Mouse (Mus musculus): ENCODE measurements around the gene Adamts2. TPM values are rescaled to one million over a fixed set of nuclear protein-coding genes. Genes with fewer than 3 reads are reported as not detected.

Adamts2 gene
- polyA plus RNA-seq, 1 experiment from 2014 or later = 11.7 TPM

GRCm38 (mm10) chr11:50630462-50630861 lies 28.6 kb downstream of the Adamts2 start:
- no peak overlapping the region for H3K4me2 ChIP-seq (replicated peaks; ENCODE audit: low read depth, low read length)
- no peak overlapping the region for H3K27ac ChIP-seq (ENCODE audit: low read length)
- H3K9me3 ChIP-seq (ENCODE audit: control insufficient read depth, low read depth, low read length) = no peaks in the 10 kb centered on the region
- no peaks in the 10 kb centered on the region for H3K27me3 ChIP-seq (ENCODE audit: control insufficient read depth, insufficient read depth, low read length)
- 76% methylated on average over 2 of the region's 2 CpGs for WGBS
- ATAC-seq (ENCODE audit: insufficient number of reproducible peaks, insufficient read depth, low FRiP score, low read depth) = no peak
- H3K4me3 ChIP-seq (ENCODE audit: low read depth, low read length) = no peak overlapping the region
- H3K9ac ChIP-seq (replicated peaks; ENCODE audit: low read depth, low read length) = no peak overlapping the region
- H3K4me1 ChIP-seq (ENCODE audit: control insufficient read depth, insufficient read depth, low read length) = peaks cover 27% of the 10 kb centered on the region; the same call in 1 of the 2 replicates
- H3K36me3 ChIP-seq (ENCODE audit: control insufficient read depth, insufficient read depth, low read length) = no peaks in the 10 kb centered on the region

- Histone ChIP-seq H3K9ac (replicated peaks; ENCODE audit: low read depth, low read length) (no peak overlapping the region), H3K36me3 (ENCODE audit: control insufficient read depth, insufficient read depth, low read length) (no peaks in the 10 kb centered on the region), H3K4me2 (replicated peaks; ENCODE audit: low read depth, low read length) (no peak overlapping the region), H3K27ac (ENCODE audit: low read length) (peak overlapping the region; percentile 59; the same call in 1 of the 2 replicates), H3K4me3 (ENCODE audit: low read depth, low read length) (no peak overlapping the region), H3K27me3 (ENCODE audit: control insufficient read depth, insufficient read depth, low read length) (no peaks in the 10 kb centered on the region), H3K9me3 (ENCODE audit: control insufficient read depth, low read depth, low read length) (no peaks in the 10 kb centered on the region), H3K4me1 (ENCODE audit: control insufficient read depth, insufficient read depth, low read length) (peaks cover 29% of the 10 kb centered on the region; the same call in 1 of the 2 replicates)
- 27% methylated on average over 4 of the region's 4 CpGs for WGBS
- ATAC-seq (ENCODE audit: insufficient number of reproducible peaks, insufficient read depth, low FRiP score, low read depth) = peak; percentile 82
These were observed 30.4 kb downstream of the Adamts2 start for GRCm38 (mm10) chr11:50632270-50632669.

DNA sequence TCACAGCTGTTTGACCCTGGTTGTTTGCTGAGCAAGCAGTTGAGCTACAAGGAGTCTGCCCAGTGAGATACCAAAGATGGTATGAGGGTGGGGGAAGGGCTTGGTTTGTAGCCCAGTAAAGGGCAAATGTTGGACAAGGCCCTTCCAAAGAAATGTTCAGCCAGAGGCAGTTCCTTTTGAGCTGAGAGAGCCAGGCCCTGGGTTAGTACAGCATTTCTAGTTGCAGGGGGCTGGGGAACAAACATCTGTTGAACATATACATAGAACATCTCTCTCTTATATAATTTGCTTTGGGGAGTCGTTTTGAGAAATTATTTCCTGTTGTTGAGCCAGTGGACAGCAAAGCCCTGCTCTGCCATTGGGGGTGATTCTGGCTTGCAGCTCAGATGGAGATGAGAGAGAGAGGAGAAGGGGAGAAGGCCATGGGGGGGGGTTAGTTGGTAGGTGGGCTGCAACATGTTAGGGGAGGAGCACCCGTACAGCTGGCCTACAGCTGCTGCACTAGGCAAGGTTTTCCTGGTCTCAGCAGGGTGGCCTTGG lies 33.2 kb downstream of the Adamts2 start:
- H3K36me3 ChIP-seq (ENCODE audit: control insufficient read depth, insufficient read depth, low read length) = no peaks in the 10 kb centered on the region
- WGBS = 43% methylated on average over 2 of the region's 2 CpGs
- no peaks in the 10 kb centered on the region for H3K27me3 ChIP-seq (ENCODE audit: control insufficient read depth, insufficient read depth, low read length)
- H3K4me3 ChIP-seq (ENCODE audit: low read depth, low read length) = no peak overlapping the region
- H3K4me2 ChIP-seq (replicated peaks; ENCODE audit: low read depth, low read length) = no peak overlapping the region
- ATAC-seq (ENCODE audit: insufficient number of reproducible peaks, insufficient read depth, low FRiP score, low read depth) = peak; percentile 53; the same call in 1 of the 2 replicates
- H3K9me3 ChIP-seq (ENCODE audit: control insufficient read depth, low read depth, low read length) = no peaks in the 10 kb centered on the region
- H3K9ac ChIP-seq (replicated peaks; ENCODE audit: low read depth, low read length) = no peak overlapping the region
- peak overlapping the region; percentile 83 for H3K27ac ChIP-seq (ENCODE audit: low read length)
- peaks cover 29% of the 10 kb centered on the region; the same call in 1 of the 2 replicates for H3K4me1 ChIP-seq (ENCODE audit: control insufficient read depth, insufficient read depth, low read length)

- no peak overlapping the region for H3K4me2 ChIP-seq (replicated peaks; ENCODE audit: low read depth, low read length)
- WGBS = 90% methylated on average over 11 of the region's 11 CpGs
- H3K4me1 ChIP-seq (ENCODE audit: control insufficient read depth, insufficient read depth, low read length) = peaks cover 21% of the 10 kb centered on the region; the same call in 1 of the 2 replicates
These were observed 35.1 kb downstream of the Adamts2 start for GRCm38 (mm10) chr11:50637026-50637425.

DNA sequence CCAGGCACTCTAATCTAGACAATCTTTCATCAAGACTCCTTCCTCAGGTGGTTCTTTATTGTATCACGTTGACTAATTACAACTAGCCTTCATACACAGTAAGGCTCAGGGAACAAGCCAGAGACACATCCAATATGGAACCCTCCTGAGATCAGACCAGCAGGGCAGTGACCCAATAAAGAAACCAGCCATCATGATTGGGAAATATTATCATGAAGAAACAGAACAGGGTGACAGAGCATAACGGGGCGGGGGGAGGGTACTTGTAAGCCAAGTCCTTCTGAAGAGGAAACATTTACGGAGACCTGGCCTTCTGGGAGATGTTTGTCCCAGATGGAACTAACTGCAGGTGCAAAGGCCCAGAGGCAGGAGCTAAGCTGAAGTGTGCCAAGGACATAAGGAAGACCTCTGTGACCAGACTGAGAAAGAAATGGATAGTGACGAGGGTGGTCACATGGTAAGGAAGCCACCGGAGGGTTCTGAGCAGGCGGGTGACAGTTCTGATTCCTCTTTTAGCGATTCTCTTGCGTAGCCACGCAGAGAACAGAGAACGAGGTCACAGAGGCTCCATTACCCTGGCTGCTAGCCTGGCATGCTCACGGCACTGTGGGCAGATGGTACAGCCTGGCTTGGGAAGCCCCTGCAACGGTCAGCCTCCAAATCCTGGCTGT lies 36.4 kb downstream of the Adamts2 start:
- no peaks in the 10 kb centered on the region for H3K9me3 ChIP-seq (ENCODE audit: control insufficient read depth, low read depth, low read length)
- H3K36me3 ChIP-seq (ENCODE audit: control insufficient read depth, insufficient read depth, low read length) = no peaks in the 10 kb centered on the region
- no peak for ATAC-seq (ENCODE audit: insufficient number of reproducible peaks, insufficient read depth, low FRiP score, low read depth)
- H3K9ac ChIP-seq (replicated peaks; ENCODE audit: low read depth, low read length) = no peak overlapping the region
- H3K4me3 ChIP-seq (ENCODE audit: low read depth, low read length) = no peak overlapping the region
- H3K4me1 ChIP-seq (ENCODE audit: control insufficient read depth, insufficient read depth, low read length) = peaks cover 12% of the 10 kb centered on the region; the same call in 1 of the 2 replicates
- H3K4me2 ChIP-seq (replicated peaks; ENCODE audit: low read depth, low read length) = no peak overlapping the region
- no peak overlapping the region for H3K27ac ChIP-seq (ENCODE audit: low read length)
- H3K27me3 ChIP-seq (ENCODE audit: control insufficient read depth, insufficient read depth, low read length) = no peaks in the 10 kb centered on the region
- 92% methylated on average over 13 of the region's 13 CpGs for WGBS

More at GRCm38 (mm10) chr11:50637026-50637425, 35.1 kb downstream of the Adamts2 start:
- no peak for ATAC-seq (ENCODE audit: insufficient number of reproducible peaks, insufficient read depth, low FRiP score, low read depth)
- no peak overlapping the region for H3K27ac ChIP-seq (ENCODE audit: low read length)
- no peak overlapping the region for H3K9ac ChIP-seq (replicated peaks; ENCODE audit: low read depth, low read length)
- H3K9me3 ChIP-seq (ENCODE audit: control insufficient read depth, low read depth, low read length) = no peaks in the 10 kb centered on the region
- H3K4me3 ChIP-seq (ENCODE audit: low read depth, low read length) = no peak overlapping the region
- H3K27me3 ChIP-seq (ENCODE audit: control insufficient read depth, insufficient read depth, low read length) = no peaks in the 10 kb centered on the region
- H3K36me3 ChIP-seq (ENCODE audit: control insufficient read depth, insufficient read depth, low read length) = no peaks in the 10 kb centered on the region

DNA sequence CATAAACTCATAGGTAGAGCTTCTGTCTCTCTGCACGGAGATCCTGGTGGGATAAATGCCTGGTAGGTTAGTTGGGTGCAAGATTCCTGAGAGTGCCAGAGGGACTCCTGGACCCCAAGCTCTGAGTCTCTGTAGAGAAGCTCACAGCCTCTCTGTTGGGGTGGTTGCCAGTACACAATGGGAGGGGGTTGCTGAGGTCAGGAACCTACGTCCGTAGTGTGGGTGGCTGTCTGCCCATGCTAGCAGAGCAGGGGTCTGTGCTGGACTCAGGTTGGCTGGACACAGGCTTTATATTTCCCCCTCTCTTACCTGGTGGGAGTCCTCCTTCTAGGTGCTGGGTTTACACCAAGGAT lies 37.0 kb downstream of the Adamts2 start:
- 77% methylated on average over 3 of the region's 3 CpGs for WGBS
- no peak for ATAC-seq (ENCODE audit: insufficient number of reproducible peaks, insufficient read depth, low FRiP score, low read depth)

GRCm38 (mm10) chr11:50642583-50642982 lies 40.7 kb downstream of the Adamts2 start:
- 46% methylated on average over 3 of the region's 3 CpGs for WGBS

More for the DNA sequence above, 37.0 kb downstream of the Adamts2 start:
- Histone ChIP-seq H3K4me1 (ENCODE audit: control insufficient read depth, insufficient read depth, low read length) (peaks cover 12% of the 10 kb centered on the region; the same call in 1 of the 2 replicates), H3K27ac (ENCODE audit: low read length) (no peak overlapping the region), H3K27me3 (ENCODE audit: control insufficient read depth, insufficient read depth, low read length) (no peaks in the 10 kb centered on the region), H3K4me2 (replicated peaks; ENCODE audit: low read depth, low read length) (no peak overlapping the region), H3K4me3 (ENCODE audit: low read depth, low read length) (no peak overlapping the region), H3K9ac (replicated peaks; ENCODE audit: low read depth, low read length) (no peak overlapping the region), H3K36me3 (ENCODE audit: control insufficient read depth, insufficient read depth, low read length) (no peaks in the 10 kb centered on the region), H3K9me3 (ENCODE audit: control insufficient read depth, low read depth, low read length) (no peaks in the 10 kb centered on the region)

DNA sequence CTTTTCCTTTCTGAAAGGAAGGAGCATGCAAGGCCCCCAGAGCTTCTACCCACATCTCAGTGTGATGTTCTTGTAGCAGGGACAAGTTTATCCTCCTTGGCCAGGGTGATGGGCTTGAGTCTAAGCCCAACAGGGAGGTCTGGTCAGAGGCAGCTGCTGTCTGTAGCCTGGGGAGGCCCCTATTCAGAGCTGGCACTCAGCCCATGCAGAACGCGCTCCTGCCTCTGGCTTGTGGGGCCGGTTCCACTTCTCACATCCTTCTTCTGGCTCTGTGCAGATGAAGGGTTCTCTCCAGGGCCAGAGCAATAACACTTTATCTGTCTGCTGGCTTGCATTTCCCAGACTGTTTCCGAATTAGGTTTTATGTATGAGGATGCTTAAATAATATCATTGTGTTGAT lies 44.3 kb downstream of the Adamts2 start:
- H3K27me3 ChIP-seq (ENCODE audit: control insufficient read depth, insufficient read depth, low read length) = no peaks in the 10 kb centered on the region
- H3K4me2 ChIP-seq (replicated peaks; ENCODE audit: low read depth, low read length) = no peak overlapping the region
- H3K27ac ChIP-seq (ENCODE audit: low read length) = peak overlapping the region; percentile 34; the same call in 1 of the 2 replicates
- no peak overlapping the region for H3K4me3 ChIP-seq (ENCODE audit: low read depth, low read length)
- H3K9me3 ChIP-seq (ENCODE audit: control insufficient read depth, low read depth, low read length) = no peaks in the 10 kb centered on the region; the same call in 1 of the 2 replicates
- 32% methylated on average over 4 of the region's 4 CpGs for WGBS
- ATAC-seq (ENCODE audit: insufficient number of reproducible peaks, insufficient read depth, low FRiP score, low read depth) = peak; percentile 78; the same call in 1 of the 2 replicates
- H3K36me3 ChIP-seq (ENCODE audit: control insufficient read depth, insufficient read depth, low read length) = no peaks in the 10 kb centered on the region
- H3K4me1 ChIP-seq (ENCODE audit: control insufficient read depth, insufficient read depth, low read length) = 0 out of 2 replicates have a peak, but pooled peaks cover 6% of the 10 kb centered on the region
- no peak overlapping the region for H3K9ac ChIP-seq (replicated peaks; ENCODE audit: low read depth, low read length)

More at GRCm38 (mm10) chr11:50642583-50642982, 40.7 kb downstream of the Adamts2 start:
- H3K4me1 ChIP-seq (ENCODE audit: control insufficient read depth, insufficient read depth, low read length) = 0 out of 2 replicates have a peak, but pooled peaks cover 6% of the 10 kb centered on the region
- no peak overlapping the region for H3K27ac ChIP-seq (ENCODE audit: low read length)
- H3K4me3 ChIP-seq (ENCODE audit: low read depth, low read length) = no peak overlapping the region
- ATAC-seq (ENCODE audit: insufficient number of reproducible peaks, insufficient read depth, low FRiP score, low read depth) = no peak
- H3K4me2 ChIP-seq (replicated peaks; ENCODE audit: low read depth, low read length) = no peak overlapping the region
- H3K9ac ChIP-seq (replicated peaks; ENCODE audit: low read depth, low read length) = no peak overlapping the region
- H3K27me3 ChIP-seq (ENCODE audit: control insufficient read depth, insufficient read depth, low read length) = no peaks in the 10 kb centered on the region
- no peaks in the 10 kb centered on the region; the same call in 1 of the 2 replicates for H3K9me3 ChIP-seq (ENCODE audit: control insufficient read depth, low read depth, low read length)
- no peaks in the 10 kb centered on the region for H3K36me3 ChIP-seq (ENCODE audit: control insufficient read depth, insufficient read depth, low read length)

Data from stomach, embryonic 14.5 days (tissue).